Mouse (Mus musculus): ENCODE results near the gene Tomm40.

Gene Tomm40

GRCm38 (mm10) chr7:19748219-19749195 lies 33.3 kb upstream of the Tomm40 start:
- TF ChIP-seq GATA4 (IDR thresholded peaks at IDR 0.05; ENCODE audit: insufficient replicate concordance, low read length): peak; percentile 6; the same call in 1 of the 2 replicates

- no peak for TF ChIP-seq GATA4 (IDR thresholded peaks at IDR 0.05; ENCODE audit: insufficient replicate concordance, low read length)
Observed at GRCm38 (mm10) chr7:19747420-19748218, 32.4 kb upstream of the Tomm40 start.

DNA sequence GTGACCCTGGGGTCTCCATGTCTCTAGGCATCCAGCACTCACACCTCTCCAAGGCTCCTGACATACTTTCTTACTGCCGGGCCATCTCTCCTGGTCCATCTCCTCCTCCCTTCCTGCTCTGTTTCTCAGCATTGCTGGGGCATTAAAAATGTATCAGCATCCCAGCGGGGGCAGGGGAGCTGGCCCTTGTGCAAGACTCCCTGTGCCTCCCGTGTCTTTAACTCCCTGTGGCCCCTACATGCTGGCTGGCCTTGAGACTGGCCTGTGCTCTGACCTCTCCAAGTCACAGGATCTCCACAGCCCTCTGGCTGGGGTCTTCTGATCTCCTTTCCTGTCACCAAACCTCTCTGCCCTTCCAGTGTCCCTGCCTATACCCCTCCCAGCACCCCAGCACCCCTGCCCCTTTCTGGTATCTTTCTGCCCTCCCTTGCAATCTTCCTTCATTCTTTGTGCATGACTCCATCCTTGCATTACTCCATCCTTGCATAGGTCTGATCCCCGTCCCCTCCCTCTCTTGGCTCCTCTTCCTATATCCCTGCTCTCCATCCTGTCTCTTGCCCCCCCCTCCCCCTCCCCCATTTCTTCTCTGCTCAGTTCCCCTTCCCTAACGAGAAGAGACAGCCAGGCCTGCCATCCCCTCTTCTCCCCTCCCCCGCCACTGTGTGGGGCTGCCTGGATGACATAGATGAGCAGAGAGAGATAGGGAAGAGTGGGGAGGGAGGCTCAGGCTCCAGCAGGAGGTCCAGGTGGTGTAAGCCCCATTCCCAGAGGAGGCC lies 31.4 kb upstream of the Tomm40 start:
- TF ChIP-seq GATA4 (IDR thresholded peaks at IDR 0.05; ENCODE audit: insufficient replicate concordance, low read length): no peak

- no peak for TF ChIP-seq GATA4 (IDR thresholded peaks at IDR 0.05; ENCODE audit: insufficient replicate concordance, low read length)
Observed at GRCm38 (mm10) chr7:19745971-19746370, 30.7 kb upstream of the Tomm40 start.

DNA sequence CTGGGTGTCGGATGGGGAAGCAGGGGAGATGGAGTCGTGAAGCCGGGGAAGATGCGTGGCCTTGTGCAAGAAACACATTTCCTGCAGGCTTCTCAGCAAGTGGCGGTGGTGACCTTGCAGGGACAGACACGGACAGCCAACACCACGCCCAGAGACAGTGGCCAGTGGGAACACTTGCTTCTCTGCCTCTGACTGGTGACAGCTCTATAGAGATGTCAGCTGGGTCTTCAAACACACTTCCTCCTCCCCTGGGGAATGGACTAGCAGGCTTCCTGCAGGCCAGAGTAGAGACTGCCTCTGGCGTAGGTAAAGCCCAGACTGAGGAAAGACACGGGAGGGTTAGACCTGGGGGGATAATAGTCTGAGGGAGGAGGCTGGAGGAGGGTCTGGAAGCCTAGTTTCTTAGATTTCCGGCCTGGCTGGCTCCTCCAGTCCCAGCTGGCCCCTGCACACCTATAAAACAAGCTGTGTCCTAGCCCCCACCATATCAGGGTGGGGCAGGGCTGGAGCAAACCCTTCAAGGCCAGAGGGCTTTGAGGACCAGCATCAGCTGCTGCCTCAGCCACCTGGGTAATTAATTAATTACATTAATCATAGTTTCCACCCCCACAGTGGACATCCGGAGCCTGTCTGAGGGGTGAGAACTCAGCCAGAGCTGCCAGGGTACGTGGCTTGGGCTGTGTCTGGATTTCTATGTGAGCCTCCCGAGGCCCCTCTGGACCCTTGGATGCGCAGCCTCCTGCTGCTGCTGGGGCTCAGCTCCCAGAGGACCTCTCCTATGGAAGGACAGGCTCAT lies 29.6 kb upstream of the Tomm40 start:
- no peak for TF ChIP-seq GATA4 (IDR thresholded peaks at IDR 0.05; ENCODE audit: insufficient replicate concordance, low read length)

- TF ChIP-seq GATA4 (IDR thresholded peaks at IDR 0.05; ENCODE audit: insufficient replicate concordance, low read length): no peak
Observed at GRCm38 (mm10) chr7:19743791-19744190, 28.6 kb upstream of the Tomm40 start.

DNA sequence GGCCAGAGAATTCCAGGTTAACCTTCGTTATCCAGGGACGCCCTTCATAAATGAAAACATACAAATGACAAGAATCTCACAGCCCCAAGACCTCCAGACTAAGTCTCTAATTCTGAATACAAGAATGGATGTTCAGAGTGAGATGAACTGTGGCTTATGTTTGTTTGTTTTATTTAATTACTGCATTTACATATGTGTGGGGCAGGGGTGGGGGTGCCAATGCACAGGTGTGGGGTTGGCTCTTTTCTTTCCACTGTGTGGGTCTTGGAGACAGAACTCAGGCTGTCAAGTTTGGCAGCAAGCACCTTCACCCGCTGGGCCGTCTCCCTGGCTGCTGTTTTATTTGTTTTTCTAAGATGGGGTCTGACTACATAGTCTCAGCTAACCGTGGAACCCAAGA lies 27.2 kb upstream of the Tomm40 start:
- no peak for TF ChIP-seq GATA4 (IDR thresholded peaks at IDR 0.05; ENCODE audit: insufficient replicate concordance, low read length)

- TF ChIP-seq GATA4 (IDR thresholded peaks at IDR 0.05; ENCODE audit: insufficient replicate concordance, low read length): no peak
Observed at GRCm38 (mm10) chr7:19741329-19742031, 26.2 kb upstream of the Tomm40 start.

DNA sequence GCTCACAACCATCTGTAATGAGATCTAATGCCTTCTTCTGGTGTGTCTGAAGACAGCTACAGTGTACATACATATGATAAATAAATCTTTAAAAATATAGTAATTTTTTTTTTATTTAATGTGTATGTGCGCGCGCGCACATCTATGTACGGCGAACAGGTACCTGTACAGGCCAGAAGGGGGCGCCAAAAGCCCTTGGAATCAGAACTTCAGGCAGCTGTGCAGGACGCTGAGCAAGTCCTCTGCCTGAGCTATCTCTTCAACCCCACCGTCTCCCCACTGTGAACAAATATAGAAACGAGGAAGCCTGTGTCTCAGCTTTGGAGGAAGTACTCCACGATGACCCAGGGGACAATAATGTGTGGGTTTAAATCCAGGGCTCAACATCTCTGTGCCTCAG lies 25.0 kb upstream of the Tomm40 start:
- TF ChIP-seq GATA4 (IDR thresholded peaks at IDR 0.05; ENCODE audit: insufficient replicate concordance, low read length): no peak

- TF ChIP-seq GATA4 (IDR thresholded peaks at IDR 0.05; ENCODE audit: insufficient replicate concordance, low read length): no peak
Observed at GRCm38 (mm10) chr7:19738771-19739170, 23.5 kb upstream of the Tomm40 start.

DNA sequence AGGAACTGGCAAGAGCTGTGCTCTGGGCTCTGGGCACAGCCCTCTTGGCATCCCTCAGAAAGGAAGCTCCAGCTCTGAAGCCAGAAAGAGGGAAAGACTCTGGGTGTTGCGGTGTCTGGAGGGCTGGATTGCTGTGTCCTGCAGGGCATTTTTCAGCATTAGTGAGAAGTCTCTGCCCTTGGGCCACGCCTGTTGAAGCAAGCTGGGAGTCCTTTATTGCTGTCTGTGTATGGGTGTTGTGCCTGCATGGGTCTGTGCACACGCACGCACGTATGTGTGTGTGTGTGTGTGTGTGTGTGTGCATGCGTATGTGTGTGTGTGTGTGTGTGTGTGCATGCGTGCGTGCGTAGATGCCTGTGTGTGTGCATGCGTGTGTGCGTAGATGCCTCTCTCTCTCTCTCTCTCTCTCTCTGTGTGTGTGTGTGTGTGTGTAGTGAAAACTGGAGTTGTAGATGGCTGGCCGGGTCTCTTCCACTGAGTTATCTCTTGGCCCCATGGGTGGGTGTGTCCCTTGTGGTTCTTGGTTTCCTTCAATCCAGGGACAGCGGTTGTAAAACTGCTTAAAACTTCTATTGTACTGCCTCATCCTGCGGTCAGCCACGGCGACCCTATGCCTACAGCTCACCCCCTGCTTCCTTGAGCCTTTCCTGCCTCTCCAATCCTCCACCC lies 21.3 kb upstream of the Tomm40 start:
- TF ChIP-seq GATA4 (IDR thresholded peaks at IDR 0.05; ENCODE audit: insufficient replicate concordance, low read length): peak; percentile 35; the same call in 1 of the 2 replicates

- no peak for TF ChIP-seq GATA4 (IDR thresholded peaks at IDR 0.05; ENCODE audit: insufficient replicate concordance, low read length)
Observed at GRCm38 (mm10) chr7:19734178-19734666, 19.0 kb upstream of the Tomm40 start.

DNA sequence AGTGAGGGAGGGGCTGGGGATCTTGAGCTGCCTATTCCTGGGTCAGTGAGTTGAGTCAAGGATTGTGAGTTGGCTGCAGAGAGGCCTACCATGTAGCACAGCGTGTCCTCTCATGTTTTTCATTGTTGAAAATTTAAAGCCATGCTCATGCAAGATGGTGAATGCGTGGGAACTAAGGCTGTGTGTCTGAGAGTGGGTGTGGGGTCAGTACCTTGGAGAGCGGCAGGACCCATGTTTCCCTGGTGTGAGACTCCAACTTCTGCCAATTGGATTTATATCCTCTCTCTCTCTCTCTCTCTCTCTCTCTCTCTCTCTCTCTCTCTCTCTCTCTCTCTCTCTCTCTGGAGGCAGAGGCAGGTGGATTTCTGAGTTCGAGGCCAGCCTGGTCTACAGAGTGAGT lies 11.3 kb upstream of the Tomm40 start:
- no peak for TF ChIP-seq GATA4 (IDR thresholded peaks at IDR 0.05; ENCODE audit: insufficient replicate concordance, low read length)
